Mouse (Mus musculus): Measurements from ENCODE around the gene Apbb2. TPM values are rescaled to one million over a fixed set of nuclear protein-coding genes. Genes with fewer than 3 reads are reported as not detected.
A peak's percentile ranks its signal among the peaks of the same experiment; 100 is the strongest.

Apbb2 gene
- polyA plus RNA-seq, 1 experiment from 2014 or later, result 69.5 TPM

- H3K27me3 ChIP-seq, result no peaks in the 10 kb centered on the region
- ATAC-seq (ENCODE audit: low FRiP score, low read depth), result no peak
- H3K4me3 ChIP-seq, result no peak overlapping the region
- no peak overlapping the region for H3K9ac ChIP-seq (replicated peaks)
- H3K4me1 ChIP-seq, result peaks cover 19% of the 10 kb centered on the region
- H3K27ac ChIP-seq (replicated peaks), result no peak overlapping the region
- WGBS, result 62% methylated on average over 4 of the region's 4 CpGs
- H3K36me3 ChIP-seq, result no peaks in the 10 kb centered on the region
- no peaks in the 10 kb centered on the region for H3K9me3 ChIP-seq
- no peak overlapping the region for H3K4me2 ChIP-seq (replicated peaks)
Measured at GRCm38 (mm10) chr5:66494651-66495050, 123.9 kb downstream of the Apbb2 start.

- Histone ChIP-seq H3K9ac (replicated peaks) (no peak overlapping the region), H3K4me1 (peaks cover 15% of the 10 kb centered on the region), H3K4me3 (no peak overlapping the region), H3K9me3 (no peaks in the 10 kb centered on the region), H3K4me2 (replicated peaks) (no peak overlapping the region), H3K27ac (replicated peaks) (peak overlapping the region; percentile 68), H3K36me3 (no peaks in the 10 kb centered on the region), H3K27me3 (no peaks in the 10 kb centered on the region)
- WGBS, result 76% methylated on average over 4 of the region's 4 CpGs
- ATAC-seq (ENCODE audit: low FRiP score, low read depth), result peak; percentile 20; the same call in 1 of the 2 replicates
Measured at GRCm38 (mm10) chr5:66492563-66492960, 126.0 kb downstream of the Apbb2 start.

- H3K4me1 ChIP-seq, result peaks cover 15% of the 10 kb centered on the region
- H3K9me3 ChIP-seq, result no peaks in the 10 kb centered on the region
- H3K4me3 ChIP-seq, result no peak overlapping the region
- peak; percentile 69 for ATAC-seq (ENCODE audit: low FRiP score, low read depth)
- no peaks in the 10 kb centered on the region for H3K27me3 ChIP-seq
- 63% methylated on average over 14 of the region's 14 CpGs for WGBS
- no peak overlapping the region for H3K9ac ChIP-seq (replicated peaks)
- H3K4me2 ChIP-seq (replicated peaks), result no peak overlapping the region
- H3K27ac ChIP-seq (replicated peaks), result peak overlapping the region; percentile 68
- no peaks in the 10 kb centered on the region for H3K36me3 ChIP-seq
Measured at GRCm38 (mm10) chr5:66491907-66492562, 126.5 kb downstream of the Apbb2 start.

- Histone ChIP-seq H3K4me3 (no peak overlapping the region), H3K27ac (replicated peaks) (no peak overlapping the region), H3K9me3 (no peaks in the 10 kb centered on the region), H3K9ac (replicated peaks) (no peak overlapping the region), H3K4me1 (no peaks in the 10 kb centered on the region; the same call in 1 of the 2 replicates), H3K27me3 (no peaks in the 10 kb centered on the region), H3K36me3 (no peaks in the 10 kb centered on the region), H3K4me2 (replicated peaks) (no peak overlapping the region)
- no peak for ATAC-seq (ENCODE audit: low FRiP score, low read depth)
- WGBS, result 70% methylated on average over 7 of the region's 7 CpGs
Measured at GRCm38 (mm10) chr5:66486028-66486427, 132.6 kb downstream of the Apbb2 start.

GRCm38 (mm10) chr5:66476266-66476665 is 142.3 kb downstream of the Apbb2 start:
- WGBS, result 93% methylated on average over 10 of the region's 10 CpGs
- Histone ChIP-seq H3K4me1 (peaks cover 10% of the 10 kb centered on the region), H3K36me3 (no peaks in the 10 kb centered on the region), H3K4me2 (replicated peaks) (no peak overlapping the region), H3K27ac (replicated peaks) (no peak overlapping the region), H3K9me3 (no peaks in the 10 kb centered on the region), H3K4me3 (no peak overlapping the region), H3K27me3 (no peaks in the 10 kb centered on the region), H3K9ac (replicated peaks) (no peak overlapping the region)
- no peak for ATAC-seq (ENCODE audit: low FRiP score, low read depth)

- Histone ChIP-seq H3K36me3 (no peaks in the 10 kb centered on the region), H3K9ac (replicated peaks) (no peak overlapping the region), H3K9me3 (no peaks in the 10 kb centered on the region), H3K4me2 (replicated peaks) (no peak overlapping the region), H3K4me1 (peaks cover 10% of the 10 kb centered on the region), H3K4me3 (no peak overlapping the region), H3K27me3 (no peaks in the 10 kb centered on the region), H3K27ac (replicated peaks) (no peak overlapping the region)
- no peak for ATAC-seq (ENCODE audit: low FRiP score, low read depth)
- WGBS, result 93% methylated on average over 6 of the region's 6 CpGs
Measured at GRCm38 (mm10) chr5:66475824-66476223, 142.8 kb downstream of the Apbb2 start.

GRCm38 (mm10) chr5:66474153-66474552 is 144.4 kb downstream of the Apbb2 start:
- H3K27ac ChIP-seq (replicated peaks), result no peak overlapping the region

GRCm38 (mm10) chr5:66473599-66473998 is 145.0 kb downstream of the Apbb2 start:
- no peak overlapping the region for H3K4me2 ChIP-seq (replicated peaks)
- H3K4me1 ChIP-seq, result peaks cover 10% of the 10 kb centered on the region
- no peak overlapping the region for H3K4me3 ChIP-seq
- no peaks in the 10 kb centered on the region for H3K27me3 ChIP-seq
- WGBS, result 23% methylated on average over 12 of the region's 12 CpGs
- no peaks in the 10 kb centered on the region for H3K36me3 ChIP-seq
- no peaks in the 10 kb centered on the region for H3K9me3 ChIP-seq
- H3K27ac ChIP-seq (replicated peaks), result 0 out of 2 replicates have a peak overlapping the region, but pooled peaks have one; percentile 54
- peak; percentile 74 for ATAC-seq (ENCODE audit: low FRiP score, low read depth)
- no peak overlapping the region for H3K9ac ChIP-seq (replicated peaks)

More at GRCm38 (mm10) chr5:66474153-66474552, 144.4 kb downstream of the Apbb2 start:
- H3K4me3 ChIP-seq, result no peak overlapping the region
- no peaks in the 10 kb centered on the region for H3K27me3 ChIP-seq
- 0 out of 2 replicates have a peak overlapping the region, but pooled peaks have one; percentile 8 for H3K9ac ChIP-seq (replicated peaks)
- no peaks in the 10 kb centered on the region for H3K36me3 ChIP-seq
- ATAC-seq (ENCODE audit: low FRiP score, low read depth), result no peak
- no peaks in the 10 kb centered on the region for H3K9me3 ChIP-seq
- H3K4me1 ChIP-seq, result peaks cover 10% of the 10 kb centered on the region
- no peak overlapping the region for H3K4me2 ChIP-seq (replicated peaks)
- 77% methylated on average over 11 of the region's 11 CpGs for WGBS

GRCm38 (mm10) chr5:66470837-66471236 is 147.7 kb downstream of the Apbb2 start:
- H3K27ac ChIP-seq (replicated peaks), result no peak overlapping the region
- no peak for ATAC-seq (ENCODE audit: low FRiP score, low read depth)
- H3K36me3 ChIP-seq, result no peaks in the 10 kb centered on the region
- no peak overlapping the region for H3K9ac ChIP-seq (replicated peaks)
- no peak overlapping the region for H3K4me2 ChIP-seq (replicated peaks)
- no peak overlapping the region for H3K4me3 ChIP-seq
- H3K9me3 ChIP-seq, result no peaks in the 10 kb centered on the region
- H3K4me1 ChIP-seq, result peaks cover 10% of the 10 kb centered on the region
- H3K27me3 ChIP-seq, result no peaks in the 10 kb centered on the region
- 89% methylated on average over 5 of the region's 5 CpGs for WGBS

- no peaks in the 10 kb centered on the region for H3K9me3 ChIP-seq
- H3K4me1 ChIP-seq, result peaks cover 10% of the 10 kb centered on the region
- no peak overlapping the region for H3K27ac ChIP-seq (replicated peaks)
- H3K36me3 ChIP-seq, result no peaks in the 10 kb centered on the region
- WGBS, result 89% methylated on average over 11 of the region's 11 CpGs
- H3K4me3 ChIP-seq, result no peak overlapping the region
- no peaks in the 10 kb centered on the region for H3K27me3 ChIP-seq
- H3K9ac ChIP-seq (replicated peaks), result no peak overlapping the region
- H3K4me2 ChIP-seq (replicated peaks), result no peak overlapping the region
- no peak for ATAC-seq (ENCODE audit: low FRiP score, low read depth)
Measured at GRCm38 (mm10) chr5:66469685-66470084, 148.9 kb downstream of the Apbb2 start.

GRCm38 (mm10) chr5:66468331-66469001 is 150.1 kb downstream of the Apbb2 start:
- no peak overlapping the region for H3K9ac ChIP-seq (replicated peaks)
- H3K36me3 ChIP-seq, result no peaks in the 10 kb centered on the region
- no peaks in the 10 kb centered on the region for H3K27me3 ChIP-seq
- no peaks in the 10 kb centered on the region for H3K9me3 ChIP-seq
- no peak overlapping the region for H3K27ac ChIP-seq (replicated peaks)
- WGBS, result 85% methylated on average over 4 of the region's 4 CpGs
- H3K4me3 ChIP-seq, result no peak overlapping the region
- no peak for ATAC-seq (ENCODE audit: low FRiP score, low read depth)
- no peak overlapping the region for H3K4me2 ChIP-seq (replicated peaks)
- H3K4me1 ChIP-seq, result peaks cover under 1% of the 10 kb centered on the region

GRCm38 (mm10) chr5:66462665-66463064 is 155.9 kb downstream of the Apbb2 start:
- peaks cover 3% of the 10 kb centered on the region; the same call in 1 of the 2 replicates for H3K36me3 ChIP-seq
- no peaks in the 10 kb centered on the region for H3K4me1 ChIP-seq
- no peak overlapping the region for H3K4me3 ChIP-seq
- H3K4me2 ChIP-seq (replicated peaks), result no peak overlapping the region
- no peaks in the 10 kb centered on the region for H3K27me3 ChIP-seq
- no peak overlapping the region for H3K27ac ChIP-seq (replicated peaks)
- ATAC-seq (ENCODE audit: low FRiP score, low read depth), result no peak
- H3K9me3 ChIP-seq, result no peaks in the 10 kb centered on the region
- 83% methylated on average over 8 of the region's 8 CpGs for WGBS
- no peak overlapping the region for H3K9ac ChIP-seq (replicated peaks)
